Mouse (Mus musculus) myocyte (in vitro differentiated cells): ENCODE measurements around the gene Mcub. TPM values are rescaled to one million over a fixed set of nuclear protein-coding genes. Genes with fewer than 3 reads are reported as not detected.

Source experiments
- H3K27me3 ChIP-seq: one replicate; pipeline ENCODE4 v1.6.1; 2011; ENCODE audit not compliant: control insufficient read depth, insufficient read depth, insufficient read length
- H3K36me3 ChIP-seq: one replicate; pipeline ENCODE4 v1.6.1; 2011; ENCODE audit not compliant: control insufficient read depth, insufficient read depth
- H3K4me2 ChIP-seq: one replicate; pipeline ENCODE4 v1.6.1; 2011; ENCODE audit warnings: low read depth, control low read depth
- H3K4me3 ChIP-seq: one replicate; pipeline ENCODE4 v1.5.1; 2011; ENCODE audit warnings: mild to moderate bottlenecking, control low read depth, moderate library complexity
- H3K79me2 ChIP-seq: one replicate; pipeline ENCODE4 v1.6.1; 2011; ENCODE audit not compliant: control insufficient read depth, insufficient read depth
- H3ac ChIP-seq: one replicate; pipeline ENCODE4 v1.6.1; 2011; ENCODE audit not compliant: control insufficient read depth, insufficient read length
- CEBPB ChIP-seq: IDR thresholded peaks from 2 replicates; pipeline ENCODE4 v1.6.1; 2011; ENCODE audit warnings: mild to moderate bottlenecking, moderate library complexity; ENCODE audit not compliant: poor library complexity, insufficient read depth, severe bottlenecking
- E2F4 ChIP-seq: IDR thresholded peaks from one replicate; pipeline ENCODE4 v1.6.1; 2011; ENCODE audit warnings: mild to moderate bottlenecking, control low read depth, moderate library complexity; ENCODE audit not compliant: insufficient read depth
- MAX ChIP-seq: IDR thresholded peaks from one replicate; pipeline ENCODE4 v1.6.1; 2011; ENCODE audit warnings: low read depth, mild to moderate bottlenecking, control low read depth
- MYOD1 ChIP-seq, 3 experiments: IDR thresholded peaks; one replicate each; pipeline ENCODE4 v1.6.1; 2011; ENCODE audit warnings: control low read depth in 2 of 3, low read depth in 2 of 3, mild to moderate bottlenecking in 2 of 3, moderate library complexity in 1 of 3; ENCODE audit not compliant: insufficient read length in 2 of 3, control insufficient read depth in 1 of 3
- MYOG ChIP-seq, 3 experiments: IDR thresholded peaks; one replicate each; pipeline ENCODE4 v1.6.1; 2011; ENCODE audit warnings: control low read depth in 2 of 3, low read depth in 2 of 3, mild to moderate bottlenecking in 2 of 3; ENCODE audit not compliant: insufficient read length in 2 of 3, control insufficient read depth in 1 of 3, insufficient read depth in 1 of 3
- POLR2A ChIP-seq: IDR thresholded peaks from one replicate; pipeline ENCODE4 v1.6.1; 2011; ENCODE audit warnings: low read depth, mild to moderate bottlenecking, control low read depth, moderate library complexity; ENCODE audit not compliant: insufficient read length
- POLR2AphosphoS2 ChIP-seq: IDR thresholded peaks from one replicate; pipeline ENCODE4 v1.6.1; 2011; ENCODE audit warnings: low read depth, control low read depth; ENCODE audit not compliant: insufficient read length
- REST ChIP-seq: IDR thresholded peaks from one replicate; pipeline ENCODE4 v1.6.1; 2011; ENCODE audit warnings: mild to moderate bottlenecking, control low read depth, moderate library complexity; ENCODE audit not compliant: insufficient read depth, insufficient read length
- SRF ChIP-seq: IDR thresholded peaks from one replicate; pipeline ENCODE4 v1.6.1; 2011; ENCODE audit warnings: low read depth; ENCODE audit not compliant: control insufficient read depth, insufficient read length
- TCF12 ChIP-seq: IDR thresholded peaks from one replicate; pipeline ENCODE4 v1.6.1; 2011; ENCODE audit warnings: mild to moderate bottlenecking, control low read depth; ENCODE audit not compliant: poor library complexity, insufficient read depth, severe bottlenecking
- TCF3 ChIP-seq: IDR thresholded peaks from one replicate; pipeline ENCODE4 v1.6.1; 2011; ENCODE audit warnings: low read depth, control low read depth; ENCODE audit not compliant: insufficient read length
- USF1 ChIP-seq: IDR thresholded peaks from one replicate; pipeline ENCODE4 v1.6.1; 2011; ENCODE audit warnings: low read depth, mild to moderate bottlenecking, control low read depth, moderate library complexity
- polyA plus RNA-seq: library from polyadenylated mRNA; unstranded; fragments of >200 nt; fragmentation: generic; extraction: Trizol; gene quantifications from one replicate; pipeline ENCODE4 v1.2.1, GENCODE M21; 2012; ENCODE audit warnings: missing spikeins

Mcub gene
- polyA plus RNA-seq, 1 experiment, result 19.7 TPM

DNA sequence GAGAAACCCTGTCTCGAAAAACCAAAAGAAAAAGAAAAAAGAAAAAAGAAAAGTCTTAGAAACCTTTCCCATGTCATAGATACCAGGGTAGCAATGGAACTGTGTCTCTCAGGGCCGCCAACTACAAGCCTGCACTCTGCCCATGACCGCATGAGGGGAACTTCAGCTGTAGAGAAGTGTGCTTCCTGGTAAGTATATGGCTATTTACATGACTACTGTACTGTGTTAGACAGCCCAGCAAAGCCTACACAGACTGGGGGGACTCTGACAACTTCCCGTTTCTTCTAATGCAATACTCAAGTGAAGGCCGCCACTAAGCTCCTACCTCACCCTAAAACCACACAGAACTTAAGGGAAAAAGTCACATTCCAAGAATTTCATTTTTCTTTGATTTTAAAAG lies 14.8 kb upstream of the Mcub start:
- no peaks in the 10 kb centered on the region for H3K27me3 ChIP-seq
- peaks cover 39% of the 10 kb centered on the region for H3K36me3 ChIP-seq
- H3K4me2 ChIP-seq, result no peak overlapping the region
- H3K4me3 ChIP-seq, result no peak overlapping the region
- no peaks in the 10 kb centered on the region for H3K79me2 ChIP-seq
- H3ac ChIP-seq, result no peak overlapping the region
- TF ChIP-seq TCF3 (no peak), POLR2A (no peak), REST (no peak), USF1 (no peak), MYOD1 (IDR thresholded peaks at IDR 0.05; ENCODE audit: control insufficient read depth in 1 of 3, insufficient read length in 2 of 3, low read depth in 2 of 3) (no peak), MAX (no peak), POLR2AphosphoS2 (no peak), E2F4 (no peak), SRF (no peak), MYOG (IDR thresholded peaks at IDR 0.05; ENCODE audit: control insufficient read depth in 1 of 3, insufficient read depth in 1 of 3, insufficient read length in 2 of 3, low read depth in 2 of 3) (no peak), TCF12 (no peak), CEBPB (no peak)

- no peak overlapping the region for H3K4me3 ChIP-seq
- no peaks in the 10 kb centered on the region for H3K27me3 ChIP-seq
- peaks cover 21% of the 10 kb centered on the region for H3K36me3 ChIP-seq
- no peak overlapping the region for H3K4me2 ChIP-seq
- H3K79me2 ChIP-seq, result no peaks in the 10 kb centered on the region
- no peak for TF ChIP-seq MYOG (IDR thresholded peaks at IDR 0.05; ENCODE audit: control insufficient read depth in 1 of 3, insufficient read depth in 1 of 3, insufficient read length in 2 of 3, low read depth in 2 of 3)
- no peak for TF ChIP-seq SRF
- TF ChIP-seq CEBPB, result no peak
- no peak for TF ChIP-seq MYOD1 (IDR thresholded peaks at IDR 0.05; ENCODE audit: control insufficient read depth in 1 of 3, insufficient read length in 2 of 3, low read depth in 2 of 3)
- TF ChIP-seq TCF12, result no peak
- TF ChIP-seq POLR2AphosphoS2, result no peak
- no peak for TF ChIP-seq E2F4
- no peak for TF ChIP-seq POLR2A
- TF ChIP-seq USF1, result no peak
- no peak for TF ChIP-seq MAX
- TF ChIP-seq REST, result no peak
- no peak for TF ChIP-seq TCF3
- H3ac ChIP-seq, result no peak overlapping the region
These were observed 12.3 kb upstream of the Mcub start for GRCm38 (mm10) chr3:129982271-129982670.

GRCm38 (mm10) chr3:129981756-129982155 lies 11.8 kb upstream of the Mcub start:
- Histone ChIP-seq H3K79me2 (no peaks in the 10 kb centered on the region), H3K36me3 (peaks cover 17% of the 10 kb centered on the region), H3K4me2 (no peak overlapping the region), H3K4me3 (no peak overlapping the region), H3K27me3 (no peaks in the 10 kb centered on the region), H3ac (no peak overlapping the region)
- TF ChIP-seq E2F4 (no peak), MAX (no peak), SRF (no peak)

DNA sequence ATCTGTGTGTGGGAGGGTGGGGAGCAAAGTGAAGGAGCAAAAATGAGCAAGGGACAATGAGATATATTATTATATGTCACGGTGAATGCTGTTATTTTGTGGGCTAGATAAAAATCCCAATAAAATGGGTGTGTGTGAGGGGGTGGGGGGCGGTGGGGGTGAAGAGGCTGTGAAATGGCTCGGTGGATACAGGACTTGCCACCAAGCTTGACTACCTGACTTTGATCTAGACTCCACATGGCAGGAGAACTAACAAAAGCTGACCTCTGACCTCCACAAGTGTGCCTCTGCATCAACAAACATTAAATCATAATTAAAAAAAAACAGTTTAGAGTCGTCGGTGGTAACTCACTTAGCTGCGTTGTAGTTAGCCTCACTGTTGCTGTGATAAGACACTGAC lies 9.5 kb upstream of the Mcub start:
- no peak overlapping the region for H3K4me2 ChIP-seq
- H3K79me2 ChIP-seq, result no peaks in the 10 kb centered on the region
- H3K27me3 ChIP-seq, result no peaks in the 10 kb centered on the region
- TF ChIP-seq MYOG (IDR thresholded peaks at IDR 0.05; ENCODE audit: control insufficient read depth in 1 of 3, insufficient read depth in 1 of 3, insufficient read length in 2 of 3, low read depth in 2 of 3) (no peak), CEBPB (no peak), E2F4 (no peak), TCF3 (no peak), REST (no peak), USF1 (no peak), POLR2AphosphoS2 (no peak), MAX (no peak), TCF12 (no peak), SRF (no peak), MYOD1 (IDR thresholded peaks at IDR 0.05; ENCODE audit: control insufficient read depth in 1 of 3, insufficient read length in 2 of 3, low read depth in 2 of 3) (no peak), POLR2A (no peak)
- no peak overlapping the region for H3ac ChIP-seq
- H3K4me3 ChIP-seq, result no peak overlapping the region
- peaks cover 5% of the 10 kb centered on the region for H3K36me3 ChIP-seq

DNA sequence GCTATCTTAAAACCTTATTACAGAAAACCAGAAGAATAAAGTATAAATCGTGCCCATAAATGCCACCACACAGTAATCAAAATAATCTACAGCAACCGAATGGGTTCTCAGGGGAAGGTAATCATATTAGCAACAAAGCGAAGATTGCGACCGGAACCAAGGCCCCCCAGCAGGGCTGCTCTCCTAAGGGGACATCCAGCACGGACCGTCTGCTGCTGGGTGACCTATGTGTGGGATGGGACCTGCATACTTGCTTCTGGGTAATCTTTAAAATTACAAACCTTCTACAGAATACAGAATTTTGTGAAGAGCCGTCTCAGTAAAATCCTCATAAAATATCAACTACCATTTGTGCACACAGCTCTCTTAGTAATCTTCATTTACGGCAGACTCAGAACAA lies 8.7 kb upstream of the Mcub start:
- no peak overlapping the region for H3K4me2 ChIP-seq
- H3K79me2 ChIP-seq, result no peaks in the 10 kb centered on the region
- H3K4me3 ChIP-seq, result no peak overlapping the region
- H3K36me3 ChIP-seq, result peaks cover 5% of the 10 kb centered on the region
- no peak overlapping the region for H3ac ChIP-seq
- no peak for TF ChIP-seq USF1
- no peaks in the 10 kb centered on the region for H3K27me3 ChIP-seq
